Mouse (Mus musculus) spleen, adult 10 weeks (tissue): Measurements from ENCODE around the gene Olfr836. TPM values are rescaled to one million over a fixed set of nuclear protein-coding genes. Genes with fewer than 3 reads are reported as not detected.

Experiments used
- polyA plus RNA-seq: library from polyadenylated mRNA; stranded (reverse); fragments of 350-450 nt; fragmentation: Illumina TruSeq; extraction: RNeasy Lipid Tissue Mini Kit (QIAGEN cat#74804); gene quantifications from one replicate; pipeline ENCODE4 v1.2.3, GENCODE M21; 2015; ENCODE audit warnings: low replicate concordance; ENCODE audit not compliant: insufficient read depth

Olfr836 gene
- polyA plus RNA-seq, result not detected

DNA sequence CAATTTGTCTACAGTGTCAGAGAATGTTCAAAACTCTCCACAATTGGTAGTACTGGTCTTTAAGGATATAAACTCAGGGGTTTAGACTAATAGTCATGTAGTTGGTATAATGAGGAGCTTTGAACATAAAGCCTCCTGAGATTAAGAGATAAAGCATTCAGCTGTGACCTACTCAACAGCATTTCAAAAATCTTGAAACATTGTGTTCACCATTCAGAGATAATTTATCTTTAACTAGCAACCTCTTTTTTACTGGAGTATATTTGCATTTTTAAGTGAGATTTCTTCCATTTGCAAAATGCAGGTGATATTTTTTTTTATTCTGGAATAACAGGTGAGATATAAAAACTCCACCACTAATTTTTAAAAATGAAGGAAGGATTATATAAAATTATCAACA lies at the start of gene Olfr836:
Olfr836 (plus strand) TSS at position 301 of the 400 bp plus-strand sequence.

GRCm38 (mm10) chr9:19136017-19136416 lies 15.8 kb downstream of the Olfr836 start, which contains the start of gene Olfr837:
Olfr837 (plus strand) TSS chr9:19136317.

Other genes starting within 250 kb of the Olfr836 start
- gene Olfr830, start 245.7 kb upstream of the Olfr836 start, polyA plus RNA-seq, result not detected
- gene Olfr832, start 183.3 kb upstream of the Olfr836 start, polyA plus RNA-seq, result not detected
- not detected for gene Olfr834, start 132.4 kb upstream of the Olfr836 start, polyA plus RNA-seq
- gene Olfr835, start 87.6 kb upstream of the Olfr836 start, polyA plus RNA-seq, result not detected
- gene Olfr837, start 15.9 kb downstream of the Olfr836 start, polyA plus RNA-seq, result not detected
- gene Olfr839-ps1, start 56.9 kb downstream of the Olfr836 start, polyA plus RNA-seq, result not detected
- gene Olfr843, start 131.6 kb downstream of the Olfr836 start, polyA plus RNA-seq, result not detected
- gene Olfr844, start 196.0 kb downstream of the Olfr836 start, polyA plus RNA-seq, result not detected
- gene Olfr845, start 216.1 kb downstream of the Olfr836 start, polyA plus RNA-seq, result not detected
- not detected for gene Olfr846, start 243.6 kb downstream of the Olfr836 start, polyA plus RNA-seq